Mouse (Mus musculus) midbrain, postnatal 0 days (tissue): ENCODE data around the gene Mast1. TPM values are rescaled to one million over a fixed set of nuclear protein-coding genes. Genes with fewer than 3 reads are reported as not detected.

Experiments
- ATAC-seq: fragments of 200-750 bp; cut with Nextera tagmentation; 2 replicates; pipeline ENCODE4 v1.8.0; 2017; ENCODE audit warnings: moderate number of reproducible peaks, mild to moderate bottlenecking, moderate TSS enrichment, moderate library complexity; ENCODE audit not compliant: low FRiP score
- DNase-seq: peaks from one replicate; pipeline ENCODE4 v3.0.0-alpha.2; 2015; ENCODE audit warnings: low spot score
- H3K27ac ChIP-seq: fragments of 300-500 bp; sonication (generic); 2 replicates; pipeline ENCODE4 v1.5.1; 2014; ENCODE audit warnings: low read depth, mild to moderate bottlenecking, low read length, mixed read lengths
- H3K27me3 ChIP-seq: fragments of 300-500 bp; sonication (generic); 2 replicates; pipeline ENCODE4 v1.6.1; 2014; ENCODE audit warnings: low read length, control low read depth, mixed read lengths; ENCODE audit not compliant: insufficient read depth
- H3K36me3 ChIP-seq: fragments of 300-500 bp; sonication (generic); 2 replicates; pipeline ENCODE4 v1.6.1; 2014; ENCODE audit warnings: low read length, control low read depth, mixed read lengths; ENCODE audit not compliant: insufficient read depth
- H3K4me1 ChIP-seq: fragments of 300-500 bp; sonication (generic); 2 replicates; pipeline ENCODE4 v1.6.1; 2014; ENCODE audit warnings: mild to moderate bottlenecking, control low read depth, antibody characterized with exemption, low read length, mixed read lengths; ENCODE audit not compliant: insufficient read depth
- H3K4me2 ChIP-seq: fragments of 300-500 bp; sonication (generic); 2 replicates; pipeline ENCODE4 v1.6.1; 2014; ENCODE audit warnings: low read depth, mild to moderate bottlenecking, low read length, mixed read lengths; ENCODE audit not compliant: poor library complexity, severe bottlenecking
- H3K4me3 ChIP-seq: fragments of 300-500 bp; sonication (generic); 2 replicates; pipeline ENCODE4 v1.5.1; 2014; ENCODE audit warnings: low read depth, mild to moderate bottlenecking, low read length, moderate library complexity
- H3K9ac ChIP-seq: fragments of 300-500 bp; sonication (generic); replicated peaks from 2 replicates; pipeline ENCODE4 v1.6.1; 2014; ENCODE audit warnings: mild to moderate bottlenecking, low read length, moderate library complexity, mixed read lengths; ENCODE audit not compliant: poor library complexity, severe bottlenecking
- H3K9me3 ChIP-seq: fragments of 300-500 bp; sonication (generic); 2 replicates; pipeline ENCODE4 v1.6.1; 2016; ENCODE audit warnings: low read length, control low read depth
- CTCF ChIP-seq: IDR thresholded peaks from 2 replicates; pipeline ENCODE4 v1.5.1; 2016; ENCODE audit warnings: antibody characterized with exemption, mild to moderate bottlenecking
- WGBS: fragments of 180-500 bp; shearing (Covaris S2); extraction: QIAGEN DNeasy Blood & Tissue Kit; methylation state at CpG from one replicate; pipeline ENCODE4 v1.1.7; 2014; 5-methylcytosine and 5-hydroxymethylcytosine counted together
- polyA plus RNA-seq: library from polyadenylated mRNA; unstranded; fragments of >200 nt; fragmentation: Nextera tagmentation; extraction: Ambion mirVana; gene quantifications from 2 replicates; pipeline ENCODE4 v1.2.1, GENCODE M21; 2015
- total RNA-seq: library from RNA; depleted of rRNA; stranded (reverse); fragments of >200 nt; gene quantifications from 2 replicates; pipeline ENCODE4 v1.2.3, GENCODE M21; 2014

Mast1 gene
- total and polyA plus RNA-seq, 2 experiments from 2014 or later, result 89.0 to 92.0 TPM

- Histone ChIP-seq H3K4me2 (peak overlapping the region; percentile 93), H3K9ac (peak overlapping the region; percentile 99), H3K4me1 (peaks cover 5% of the 10 kb centered on the region), H3K27ac (peak overlapping the region; percentile 97), H3K27me3 (no peaks in the 10 kb centered on the region), H3K4me3 (peak overlapping the region; percentile 93), H3K9me3 (no peaks in the 10 kb centered on the region), H3K36me3 (peaks cover 2% of the 10 kb centered on the region; the same call in 1 of the 2 replicates)
- no peak for TF ChIP-seq CTCF
- 8% methylated on average over 23 of the region's 23 CpGs for WGBS
- DNase-seq, result peak; percentile 49
- peak; percentile 62 for ATAC-seq
These were observed 858 bp downstream of the Mast1 start for GRCm38 (mm10) chr8:84936041-84936961.

GRCm38 (mm10) chr8:84935489-84935888 lies 1.7 kb downstream of the Mast1 start:
- WGBS, result 7% methylated on average over 14 of the region's 14 CpGs
- TF ChIP-seq CTCF, result no peak
- H3K9ac ChIP-seq, result peak overlapping the region; percentile 99
- no peaks in the 10 kb centered on the region for H3K27me3 ChIP-seq
- no peak for ATAC-seq
- peaks cover 5% of the 10 kb centered on the region for H3K4me1 ChIP-seq
- peak overlapping the region; percentile 97 for H3K27ac ChIP-seq
- peaks cover 5% of the 10 kb centered on the region for H3K36me3 ChIP-seq
- H3K4me2 ChIP-seq, result peak overlapping the region; percentile 93
- no peaks in the 10 kb centered on the region for H3K9me3 ChIP-seq
- H3K4me3 ChIP-seq, result peak overlapping the region; percentile 93
- DNase-seq, result no peak

- Histone ChIP-seq H3K36me3 (peaks cover 11% of the 10 kb centered on the region), H3K9ac (peak overlapping the region; percentile 99), H3K27ac (peak overlapping the region; percentile 97), H3K4me2 (peak overlapping the region; percentile 93), H3K4me1 (peaks cover 5% of the 10 kb centered on the region), H3K9me3 (no peaks in the 10 kb centered on the region), H3K4me3 (peak overlapping the region; percentile 93), H3K27me3 (no peaks in the 10 kb centered on the region)
- peak; percentile 94 for DNase-seq
- no peak for TF ChIP-seq CTCF
- 3% methylated on average over 15 of the region's 15 CpGs for WGBS
- ATAC-seq, result peak; percentile 63
These were observed 2.3 kb downstream of the Mast1 start for GRCm38 (mm10) chr8:84934860-84935259.

- Histone ChIP-seq H3K27me3 (no peaks in the 10 kb centered on the region), H3K36me3 (peaks cover 12% of the 10 kb centered on the region), H3K4me1 (peaks cover 5% of the 10 kb centered on the region), H3K27ac (no peak overlapping the region), H3K9ac (no peak overlapping the region), H3K9me3 (no peaks in the 10 kb centered on the region), H3K4me2 (peak overlapping the region; percentile 93), H3K4me3 (peak overlapping the region; percentile 93; the same call in 1 of the 2 replicates)
- DNase-seq (no peak), ATAC-seq (no peak)
- no peak for TF ChIP-seq CTCF
- 82% methylated on average over 16 of the region's 16 CpGs for WGBS
These were observed 3.2 kb downstream of the Mast1 start for GRCm38 (mm10) chr8:84933767-84934559.

GRCm38 (mm10) chr8:84930582-84930981 lies 6.6 kb downstream of the Mast1 start:
- TF ChIP-seq CTCF, result no peak
- H3K4me2 ChIP-seq, result no peak overlapping the region
- H3K27me3 ChIP-seq, result no peaks in the 10 kb centered on the region
- 0 out of 2 replicates have a peak overlapping the region, but pooled peaks have one; percentile 19 for H3K9ac ChIP-seq
- no peak overlapping the region for H3K27ac ChIP-seq
- no peak for ATAC-seq
- H3K4me3 ChIP-seq, result no peak overlapping the region
- H3K36me3 ChIP-seq, result peaks cover 21% of the 10 kb centered on the region
- 92% methylated on average over 13 of the region's 13 CpGs for WGBS
- no peaks in the 10 kb centered on the region for H3K9me3 ChIP-seq
- peaks cover 5% of the 10 kb centered on the region for H3K4me1 ChIP-seq
- DNase-seq, result no peak
